Mouse (Mus musculus) brown adipose tissue, adult 24 weeks (tissue): ENCODE results near the gene Aco2. TPM values are rescaled to one million over a fixed set of nuclear protein-coding genes. Genes with fewer than 3 reads are reported as not detected.
A peak's percentile ranks its signal among the peaks of the same experiment; 100 is the strongest.

Experiments
- H3K27ac ChIP-seq: fragments of 200-500 bp; replicated peaks from 2 replicates; pipeline ENCODE4 v1.5.1; 2012; ENCODE audit warnings: low read depth, mild to moderate bottlenecking, low read length
- H3K4me1 ChIP-seq: fragments of 200-500 bp; 2 replicates; pipeline ENCODE4 v1.6.1; 2012; ENCODE audit warnings: low read length, mixed read lengths; ENCODE audit not compliant: control insufficient read depth, insufficient read depth, insufficient read length
- H3K4me3 ChIP-seq: fragments of 200-500 bp; 2 replicates; pipeline ENCODE4 v1.5.1; 2012; ENCODE audit warnings: low read depth, mild to moderate bottlenecking, low read length, moderate library complexity; ENCODE audit not compliant: insufficient read depth
- polyA plus RNA-seq: library from polyadenylated mRNA; stranded (reverse); fragments of >200 nt; gene quantifications from 2 replicates; pipeline ENCODE4 v1.2.4, GENCODE M21; 2012; ENCODE audit not compliant: missing spikeins, insufficient read depth, insufficient read length

Aco2 gene
- polyA plus RNA-seq, 1 experiment = 3,633 TPM

DNA sequence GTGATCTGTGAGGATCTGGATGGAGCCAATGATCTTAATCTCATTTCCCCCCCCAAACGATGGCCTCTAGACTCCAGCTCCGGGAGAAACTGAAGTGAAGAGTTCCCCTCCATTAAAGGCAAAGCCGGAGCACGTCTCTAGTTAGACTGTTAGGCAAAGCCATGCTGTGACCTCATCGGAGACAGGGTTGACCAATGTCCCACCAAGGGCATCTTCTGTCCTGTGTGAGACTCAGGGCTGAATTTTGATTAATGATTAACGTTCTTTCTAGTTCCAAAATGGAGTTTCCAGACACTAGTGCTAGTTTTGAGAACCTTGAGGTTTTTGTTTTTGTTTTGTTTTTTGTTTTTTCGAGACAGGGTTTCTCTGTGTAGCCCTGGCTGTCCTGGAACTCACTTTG, 19.0 kb upstream of the Aco2 start:
- peak overlapping the region; percentile 88 for H3K27ac ChIP-seq
- H3K4me1 ChIP-seq = peaks cover 4% of the 10 kb centered on the region; the same call in 1 of the 2 replicates
- H3K4me3 ChIP-seq = peak overlapping the region; percentile 18

DNA sequence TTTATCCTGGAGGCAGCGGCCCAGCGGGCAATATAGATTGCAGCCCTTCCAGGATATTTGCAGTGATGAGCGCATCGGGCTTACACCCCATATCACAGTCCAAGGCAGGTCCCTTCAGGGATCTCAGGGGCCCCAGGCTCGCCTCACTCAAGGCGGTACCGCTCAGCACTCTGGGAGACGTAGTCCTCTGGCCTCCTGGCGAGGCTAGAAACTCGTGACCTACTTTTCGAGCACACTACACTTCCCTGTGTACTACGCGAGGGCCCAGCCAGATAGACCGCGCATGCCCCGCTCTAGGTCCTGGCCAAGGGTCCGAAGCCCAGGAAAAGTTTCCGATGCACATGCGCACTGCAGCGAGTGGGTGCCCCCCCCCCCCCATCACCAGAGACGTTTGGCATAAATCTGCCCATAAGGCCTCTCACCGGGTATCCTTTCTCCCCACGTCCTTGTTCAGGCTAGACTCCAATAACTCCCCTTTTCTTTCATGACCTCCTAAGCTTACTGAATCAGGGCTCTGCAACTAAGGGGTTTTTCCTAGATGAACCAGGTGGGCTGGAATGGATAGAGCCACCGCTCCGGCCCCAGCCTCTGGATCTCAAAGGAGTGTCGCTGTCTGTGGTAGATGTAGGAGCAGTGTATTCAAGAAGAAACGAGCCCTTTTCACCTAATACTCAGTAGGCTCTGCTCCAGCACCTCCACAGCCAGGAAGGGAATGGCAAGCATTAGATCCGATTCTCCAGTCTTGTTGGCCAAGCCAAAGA, 15.9 kb upstream of the Aco2 start:
- H3K27ac ChIP-seq = peak overlapping the region; percentile 96
- H3K4me1 ChIP-seq = peaks cover 4% of the 10 kb centered on the region; the same call in 1 of the 2 replicates
- peak overlapping the region; percentile 94 for H3K4me3 ChIP-seq

DNA sequence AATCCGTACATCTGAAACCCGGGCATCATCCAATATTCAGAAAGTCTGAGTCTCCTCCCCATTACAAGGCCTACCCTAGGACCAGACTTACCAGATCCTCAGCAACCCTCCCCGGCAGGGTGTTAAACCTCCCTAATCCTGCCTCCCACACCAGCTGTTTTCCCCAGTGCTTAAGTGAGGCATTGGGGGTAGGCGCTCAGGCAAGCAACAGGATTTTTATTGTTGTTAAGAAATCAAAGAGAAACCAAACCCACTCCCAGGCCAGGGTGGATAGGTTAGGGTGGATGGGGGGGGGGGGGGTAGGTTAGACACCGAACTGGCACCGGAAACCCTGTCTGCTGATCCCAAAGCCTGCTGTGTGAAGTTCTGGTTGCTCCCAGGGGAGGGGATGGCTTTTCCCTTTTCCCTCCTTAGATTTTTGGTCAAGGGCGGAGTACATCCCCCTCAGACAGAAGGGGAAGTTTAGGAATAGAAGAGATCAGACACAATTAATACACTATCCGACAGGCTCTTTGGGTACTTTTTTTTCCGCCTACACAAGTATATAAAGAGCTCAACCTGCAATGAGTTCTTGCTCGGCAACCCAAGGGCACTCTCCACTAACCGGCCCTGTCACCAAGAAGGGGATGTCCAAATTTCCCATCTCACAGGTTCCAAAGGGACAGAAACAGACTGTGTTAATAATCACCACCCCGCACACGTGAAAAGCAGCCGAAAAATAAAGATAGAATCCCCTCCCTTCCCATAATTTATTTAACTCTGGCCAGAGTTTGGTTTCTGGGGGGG, 15.0 kb upstream of the Aco2 start:
- Histone ChIP-seq H3K27ac (peak overlapping the region; percentile 96), H3K4me3 (peak overlapping the region; percentile 94)

DNA sequence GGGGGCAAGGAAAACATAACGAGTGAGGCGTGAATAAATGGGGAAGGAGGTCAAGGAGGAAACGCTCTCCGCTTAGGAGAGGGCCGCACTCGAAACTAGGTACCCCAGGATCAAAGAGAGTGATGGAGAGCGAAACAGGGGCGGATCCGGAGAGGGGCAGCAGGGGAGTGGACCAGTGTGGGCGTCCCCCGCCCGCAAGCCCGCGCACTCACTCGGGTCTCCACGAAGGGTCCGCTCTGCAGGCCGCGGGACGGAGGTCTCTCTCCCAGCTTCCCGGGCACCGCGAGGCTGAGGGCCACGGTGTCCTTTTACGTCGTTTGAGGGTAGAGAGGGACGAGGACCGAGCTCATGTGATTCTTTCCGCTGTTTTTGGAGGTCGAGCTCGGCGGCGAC, 14.4 kb upstream of the Aco2 start:
- H3K4me1 ChIP-seq = peaks cover under 1% of the 10 kb centered on the region; the same call in 1 of the 2 replicates
- peak overlapping the region; percentile 94 for H3K4me3 ChIP-seq
- H3K27ac ChIP-seq = peak overlapping the region; percentile 96

More for the DNA sequence above, 15.0 kb upstream of the Aco2 start:
- H3K4me1 ChIP-seq = peaks cover 4% of the 10 kb centered on the region; the same call in 1 of the 2 replicates

DNA sequence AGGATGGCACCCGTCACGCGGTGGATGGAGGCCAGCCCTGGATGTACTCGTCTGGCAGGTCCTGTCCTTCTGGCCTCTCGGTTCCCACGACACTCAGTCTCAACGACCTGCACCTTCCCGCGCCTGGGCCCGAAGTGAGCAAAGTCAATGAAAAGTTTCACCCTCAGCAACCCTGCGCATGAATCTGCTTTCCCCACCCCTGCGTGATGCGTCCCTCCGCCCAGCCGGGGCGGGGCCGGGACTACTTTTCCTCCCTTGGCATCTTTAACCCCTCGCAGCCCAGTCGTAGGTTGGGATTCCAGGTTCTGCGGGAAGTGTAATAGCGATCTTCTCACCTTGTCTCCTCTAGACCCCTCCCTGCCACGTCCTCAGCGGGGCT, 14.0 kb upstream of the Aco2 start:
- Histone ChIP-seq H3K4me1 (no peaks in the 10 kb centered on the region), H3K4me3 (peak overlapping the region; percentile 94), H3K27ac (peak overlapping the region; percentile 100)

DNA sequence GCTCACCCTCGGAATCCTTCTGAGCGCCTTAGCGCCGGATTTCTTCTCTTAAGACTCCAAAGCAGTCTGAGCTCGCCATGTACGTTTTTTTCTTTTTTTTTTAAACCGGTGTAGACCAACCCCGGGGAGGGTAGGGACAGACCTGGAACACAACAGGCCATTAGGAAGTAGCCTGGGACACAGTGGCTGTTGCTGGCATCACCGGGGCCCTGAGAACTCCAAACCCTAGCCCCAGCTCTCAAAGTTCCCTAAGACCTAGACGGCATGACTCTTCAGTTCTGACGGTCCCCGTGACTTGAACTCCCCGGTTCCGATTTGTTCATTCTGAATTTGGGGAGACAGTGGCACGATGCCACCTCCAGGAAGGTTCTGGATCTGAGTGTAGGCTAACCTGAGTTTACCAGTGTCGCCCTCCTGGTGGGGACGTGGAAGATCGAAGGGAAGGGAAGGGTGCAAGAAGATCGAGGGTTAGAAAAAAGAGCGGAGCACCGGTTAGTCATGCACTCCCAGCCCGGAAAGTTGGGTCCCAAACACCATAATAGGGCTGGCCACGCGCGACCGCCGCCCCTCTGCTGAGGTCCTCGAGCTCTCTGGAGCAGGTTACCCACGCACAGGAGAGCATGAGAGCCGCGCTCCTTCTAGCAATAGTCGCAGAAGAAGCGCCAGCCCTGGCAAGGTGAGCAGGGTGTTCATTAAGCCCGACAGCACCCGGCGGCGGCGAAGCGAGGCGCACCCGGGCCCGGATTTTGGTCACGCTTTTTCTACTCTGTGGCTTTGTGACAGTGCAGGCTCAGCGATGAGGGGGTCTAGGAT, 13.4 kb upstream of the Aco2 start, which contains the start of gene Tob2:
Gene Tob2, minus strand, starts transcription at position 280 of the 813 bp plus-strand sequence.
- Histone ChIP-seq H3K4me3 (peak within 1 kb of the TSS; percentile 94), H3K27ac (peak within 1 kb of the TSS; percentile 100), H3K4me1 (no peaks in the 10 kb centered on the region)

DNA sequence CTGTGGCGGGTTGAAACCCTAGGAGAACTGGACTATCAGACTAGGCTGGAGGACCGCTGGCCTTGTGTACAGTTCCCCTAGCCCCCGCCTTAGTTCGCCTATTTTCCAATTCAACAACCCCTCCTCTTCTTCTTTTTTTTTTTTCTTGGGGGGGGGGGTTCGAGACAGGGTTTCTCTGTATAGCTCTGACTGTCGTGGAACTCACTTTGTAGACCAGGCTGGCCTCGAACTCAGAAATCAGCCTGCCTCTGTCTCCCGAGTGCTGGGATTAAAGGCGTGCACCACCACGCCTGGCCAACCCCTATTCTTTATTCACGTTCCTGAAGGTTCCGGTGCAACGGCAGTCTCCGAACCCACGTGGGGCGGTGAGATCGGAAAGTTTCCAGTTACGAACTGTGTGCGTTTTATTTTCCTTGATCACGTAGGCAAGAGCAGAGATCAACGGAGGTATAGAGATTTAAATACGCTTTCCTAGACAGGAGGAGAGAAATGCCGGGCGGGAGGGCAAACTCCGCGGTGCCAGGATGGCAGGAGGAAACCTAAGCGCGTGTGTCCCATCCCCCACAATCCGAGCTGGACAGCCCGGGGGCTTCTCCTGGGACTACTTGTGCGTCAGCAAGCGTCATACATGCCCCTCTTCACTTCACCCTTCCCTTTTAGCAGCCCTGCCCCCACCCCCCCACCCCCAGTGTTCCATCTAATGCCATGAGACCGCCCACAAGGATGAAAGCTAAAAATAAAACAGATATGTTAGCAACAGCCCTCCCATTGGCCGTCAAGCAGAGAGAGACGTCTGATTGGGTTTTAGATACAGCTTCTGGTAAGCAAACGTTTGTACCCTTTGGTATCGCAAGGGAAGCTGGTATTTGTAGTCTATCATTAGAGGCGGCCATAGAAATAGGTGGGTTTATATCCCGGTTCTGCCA, 12.5 kb upstream of the Aco2 start:
- peak overlapping the region; percentile 94 for H3K4me3 ChIP-seq
- H3K27ac ChIP-seq = peak overlapping the region; percentile 100
- H3K4me1 ChIP-seq = no peaks in the 10 kb centered on the region

DNA sequence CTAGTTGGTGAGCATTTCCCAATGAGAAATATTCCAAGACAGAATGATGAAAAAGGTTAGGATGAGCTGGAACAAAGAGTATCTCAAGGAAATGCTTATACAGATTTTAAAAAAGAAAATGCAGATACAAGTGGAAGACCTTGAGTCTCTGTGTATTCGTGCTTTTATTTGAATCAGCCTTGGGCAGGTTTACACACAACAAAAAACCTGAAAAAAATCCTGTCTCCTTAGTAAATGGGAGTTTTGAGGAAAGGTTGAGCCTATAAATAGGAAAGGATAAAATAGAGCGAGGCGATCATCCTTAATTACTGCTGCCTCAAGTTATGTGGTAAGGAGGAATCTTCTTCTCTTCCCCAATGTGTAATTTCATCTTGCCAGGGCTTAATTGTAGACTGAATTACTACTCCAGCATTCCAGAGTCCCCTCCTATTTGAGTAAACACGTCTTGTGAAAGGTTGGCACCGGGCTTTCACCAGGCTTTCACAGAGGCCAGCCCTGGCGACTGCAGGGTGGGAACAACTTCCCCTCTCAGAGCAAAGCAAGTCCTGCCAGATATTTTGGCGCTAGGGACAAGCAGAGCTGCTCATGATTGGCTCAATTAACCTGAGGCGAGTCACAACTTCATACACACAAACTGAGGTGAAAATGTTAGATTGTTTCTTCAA, 11.5 kb upstream of the Aco2 start:
- Histone ChIP-seq H3K4me1 (no peaks in the 10 kb centered on the region), H3K27ac (peak overlapping the region; percentile 71), H3K4me3 (no peak overlapping the region)

DNA sequence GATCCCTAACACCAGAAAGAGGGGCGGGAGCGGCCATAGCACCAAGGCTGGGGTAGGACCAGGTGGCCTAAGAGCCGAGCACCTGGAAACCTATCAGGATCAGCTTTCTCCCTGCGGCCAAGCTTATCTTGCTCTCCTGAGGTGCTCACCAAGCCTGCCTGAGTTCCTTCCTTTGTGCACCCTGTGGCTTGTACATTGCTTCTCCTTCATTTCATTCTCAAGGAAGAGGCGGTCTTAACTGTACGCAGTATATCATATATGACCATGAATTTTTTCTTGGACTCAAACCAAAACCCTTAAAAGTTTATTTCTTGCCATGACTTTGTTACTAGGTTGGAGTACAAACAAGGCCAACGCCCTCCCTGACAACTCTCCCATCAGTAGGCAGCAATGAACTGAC, 7.9 kb upstream of the Aco2 start:
- H3K4me3 ChIP-seq = no peak overlapping the region
- no peak overlapping the region for H3K27ac ChIP-seq
- H3K4me1 ChIP-seq = no peaks in the 10 kb centered on the region

DNA sequence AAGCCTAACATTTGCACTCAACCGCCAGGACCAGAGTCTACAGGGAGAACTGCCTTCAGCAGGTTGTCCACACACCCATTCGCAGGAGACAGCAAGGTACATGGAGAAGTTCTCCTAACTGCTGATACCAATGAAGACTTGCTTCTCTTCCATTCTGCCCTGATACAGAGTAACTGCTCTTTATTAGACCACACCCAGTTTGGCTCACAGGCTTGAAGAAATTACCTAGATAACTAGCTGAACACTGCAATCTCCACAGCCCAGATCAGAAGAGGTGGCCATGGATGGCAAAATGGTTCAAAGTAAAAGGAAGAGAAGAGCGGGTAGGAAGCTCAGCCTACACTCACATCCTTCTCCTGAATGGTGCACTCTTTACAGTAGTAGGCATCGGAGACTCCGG, 2.1 kb upstream of the Aco2 start:
- Histone ChIP-seq H3K4me1 (0 out of 2 replicates have a peak, but pooled peaks cover 3% of the 10 kb centered on the region), H3K27ac (no peak overlapping the region), H3K4me3 (no peak overlapping the region)

DNA sequence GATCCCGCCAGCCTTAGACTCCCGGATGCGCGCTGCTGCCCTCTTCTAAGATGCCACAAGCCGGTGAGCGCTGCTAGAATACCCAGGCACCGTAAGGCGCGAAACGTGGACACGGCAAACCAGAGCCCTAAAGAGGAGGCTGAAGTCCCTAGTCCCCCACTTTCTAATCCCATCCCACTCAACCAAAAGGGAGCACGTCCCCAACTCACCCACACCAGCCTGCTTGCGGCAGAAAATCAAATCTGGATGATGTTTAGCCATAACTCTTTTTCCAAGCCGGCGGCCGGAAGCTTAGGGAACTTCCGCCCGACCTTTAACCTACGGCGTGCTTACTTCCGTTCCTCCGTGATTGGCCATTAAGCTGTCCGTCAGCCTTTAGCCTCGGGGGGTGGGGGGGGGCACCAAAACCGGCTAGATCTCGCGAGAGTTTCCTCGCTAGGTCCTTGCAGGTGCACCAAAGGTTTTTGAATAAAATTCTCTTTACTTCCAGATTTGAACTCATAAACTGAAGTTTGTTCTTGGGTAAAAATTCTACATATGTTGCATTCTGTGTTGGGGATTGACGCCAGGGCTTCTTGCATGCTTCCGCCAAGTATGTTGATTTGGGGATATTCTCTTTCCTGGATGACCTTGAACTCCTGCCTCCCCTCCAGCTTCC, 376 bp upstream of the Aco2 start, which contains the start of gene Phf5a:
Gene Phf5a, minus strand, starts transcription at position 308 of the 658 bp plus-strand sequence.
- Histone ChIP-seq H3K4me1 (0 out of 2 replicates have a peak, but pooled peaks cover 3% of the 10 kb centered on the region), H3K27ac (peak within 1 kb of the TSS; percentile 99), H3K4me3 (peak within 1 kb of the TSS; percentile 74)

DNA sequence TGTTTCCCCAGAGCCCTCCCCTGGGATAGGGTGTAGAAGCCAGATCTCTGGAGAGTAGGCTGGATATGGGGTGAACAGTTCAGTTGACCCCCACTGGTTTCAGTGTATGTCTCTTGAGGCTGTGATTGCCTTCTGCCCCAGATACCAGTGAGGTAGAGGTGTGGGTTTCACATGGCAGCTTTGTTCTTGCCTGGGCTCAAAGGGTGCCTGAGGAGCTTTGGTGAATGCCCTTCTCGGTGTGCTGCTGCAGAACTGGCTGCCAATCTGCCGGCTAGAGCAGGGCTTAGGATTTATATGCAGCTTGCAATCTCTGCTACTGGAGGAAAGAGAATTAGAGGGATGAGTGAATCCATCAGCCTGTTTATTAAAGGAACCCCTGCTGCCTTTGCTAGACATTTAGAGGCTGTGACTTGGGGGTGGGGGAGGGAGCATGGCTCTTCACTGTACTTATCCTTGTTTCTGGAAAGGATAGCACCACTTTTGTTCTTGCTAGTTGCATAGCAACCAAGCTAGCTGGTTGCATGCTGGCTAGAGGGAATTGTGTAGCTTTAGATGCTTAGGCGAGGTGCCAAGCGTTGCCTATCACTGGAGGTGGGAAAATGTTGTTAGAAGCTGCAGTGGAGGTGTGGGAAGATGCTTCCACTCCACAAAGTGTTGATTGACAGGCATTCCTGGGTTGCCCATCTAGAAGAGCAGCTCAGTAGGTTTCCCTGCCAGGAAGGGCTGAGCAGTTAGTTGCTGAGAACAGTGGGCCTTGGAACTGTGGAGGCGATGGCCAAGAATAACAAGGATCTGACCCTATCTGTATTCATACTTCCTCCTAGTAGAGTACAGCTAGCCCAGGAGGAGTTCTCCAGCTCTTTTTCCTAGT, 7.7 kb downstream of the Aco2 start:
- peak overlapping the region; percentile 3 for H3K4me3 ChIP-seq
- peaks cover 12% of the 10 kb centered on the region for H3K4me1 ChIP-seq
- H3K27ac ChIP-seq = peak overlapping the region; percentile 33
